Mouse (Mus musculus): Measurements from ENCODE around the gene Lpar3. TPM values are rescaled to one million over a fixed set of nuclear protein-coding genes. Genes with fewer than 3 reads are reported as not detected.
"Not testable (repeated sequence)": the region's sequence is repeated elsewhere in the genome, so short reads cannot be mapped to it uniquely, and the experiment has no call there.

Gene Lpar3
- polyA plus RNA-seq, 1 experiment: not detected

DNA sequence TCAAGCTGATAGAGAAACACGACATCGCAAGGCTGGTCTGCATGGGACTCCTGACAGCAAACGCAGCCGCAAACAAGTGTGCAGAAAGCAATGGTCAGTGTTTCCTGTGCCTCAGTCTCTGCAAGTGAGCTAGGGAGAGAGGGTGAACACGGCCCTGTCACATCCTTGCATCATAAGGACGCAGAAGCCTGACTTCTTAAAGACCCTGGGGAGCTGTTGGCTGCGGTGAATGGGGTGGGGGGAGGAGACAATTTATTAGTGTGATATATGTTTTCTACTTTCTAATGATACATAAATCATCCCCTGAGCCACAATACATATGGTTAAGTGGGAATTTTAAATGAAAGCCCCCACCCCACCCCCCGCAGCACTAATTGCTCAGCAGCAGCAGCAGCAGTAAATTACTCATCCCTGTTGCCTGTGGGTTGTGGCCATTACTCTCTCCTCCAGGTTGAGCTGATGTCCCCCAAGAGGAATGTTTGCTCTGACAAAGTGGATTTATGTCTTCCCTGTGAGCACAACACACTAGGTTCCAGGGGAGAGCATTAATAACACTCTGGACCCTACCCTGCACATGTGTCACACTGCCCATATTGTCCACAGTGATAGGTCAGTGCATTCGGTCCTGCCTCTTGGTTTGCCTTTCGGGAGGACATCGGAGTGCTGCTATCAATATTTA lies 21.8 kb upstream of the Lpar3 start:
- no peak overlapping the region for H3K27ac ChIP-seq (ENCODE audit: control insufficient read depth, insufficient read depth, low read depth, low read length, poor library complexity)
- WGBS: 86% methylated on average over 11 of the region's 11 CpGs
- no peak overlapping the region for H3K4me3 ChIP-seq (replicated peaks; ENCODE audit: control insufficient read depth, low read depth, low read length)
- H3K4me1 ChIP-seq (ENCODE audit: control insufficient read depth, insufficient read depth, low read length): no peaks in the 10 kb centered on the region
- TF ChIP-seq CTCF (IDR thresholded peaks at IDR 0.05; ENCODE audit: control insufficient read depth, insufficient read depth, low read length) (no peak), POLR2A (IDR thresholded peaks at IDR 0.05; ENCODE audit: borderline replicate concordance, control insufficient read depth, low read depth, low read length) (no peak)

DNA sequence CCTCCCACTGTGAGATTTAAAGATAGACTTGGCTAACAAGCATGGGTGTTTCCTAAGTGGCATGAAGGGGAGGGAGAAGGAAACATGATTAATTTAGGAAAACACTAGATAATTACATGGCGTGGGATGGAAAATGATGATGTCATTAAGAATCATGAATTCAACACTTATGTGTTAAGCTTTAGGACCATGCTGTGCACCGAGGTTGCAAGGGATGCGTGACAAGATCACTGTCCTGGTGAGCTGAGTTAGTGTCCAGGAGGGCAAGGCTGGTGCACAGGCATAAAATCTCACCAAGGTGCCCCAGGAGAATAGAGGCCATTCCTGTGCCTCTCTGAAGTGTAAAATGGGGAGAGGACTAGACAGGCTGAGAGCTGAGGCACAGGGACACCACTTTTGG lies 21.3 kb upstream of the Lpar3 start:
- Histone ChIP-seq H3K4me1 (ENCODE audit: control insufficient read depth, insufficient read depth, low read length) (no peaks in the 10 kb centered on the region), H3K4me3 (replicated peaks; ENCODE audit: control insufficient read depth, low read depth, low read length) (no peak overlapping the region), H3K27ac (ENCODE audit: control insufficient read depth, insufficient read depth, low read depth, low read length, poor library complexity) (no peak overlapping the region)
- WGBS: 74% methylated on average over 3 of the region's 3 CpGs
- no peak for TF ChIP-seq POLR2A (IDR thresholded peaks at IDR 0.05; ENCODE audit: borderline replicate concordance, control insufficient read depth, low read depth, low read length)
- no peak for TF ChIP-seq CTCF (IDR thresholded peaks at IDR 0.05; ENCODE audit: control insufficient read depth, insufficient read depth, low read length)

DNA sequence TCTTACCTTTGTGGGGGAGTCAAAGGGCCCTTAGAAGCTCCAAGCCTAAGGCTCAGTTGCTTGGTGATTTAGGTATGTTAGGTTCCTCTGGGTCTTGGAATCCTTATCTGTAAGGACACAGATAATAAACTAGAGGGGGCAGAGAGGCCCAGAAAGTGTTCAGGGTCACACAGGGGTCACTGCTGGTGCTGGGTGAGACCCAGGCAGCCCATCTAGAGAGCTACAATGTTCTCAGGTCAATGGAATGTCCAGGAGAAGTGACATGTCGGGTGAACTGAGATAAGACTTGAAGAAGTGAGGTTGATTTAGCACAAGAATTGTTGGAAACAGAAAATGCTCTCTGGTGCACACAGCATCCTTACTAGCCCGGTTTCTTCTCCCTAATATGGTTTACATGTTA lies 16.4 kb upstream of the Lpar3 start:
- WGBS: 52% methylated on average over 2 of the region's 2 CpGs
- no peak overlapping the region for H3K4me3 ChIP-seq (replicated peaks; ENCODE audit: control insufficient read depth, low read depth, low read length)
- no peaks in the 10 kb centered on the region for H3K4me1 ChIP-seq (ENCODE audit: control insufficient read depth, insufficient read depth, low read length)
- TF ChIP-seq POLR2A (IDR thresholded peaks at IDR 0.05; ENCODE audit: borderline replicate concordance, control insufficient read depth, low read depth, low read length) (no peak), CTCF (IDR thresholded peaks at IDR 0.05; ENCODE audit: control insufficient read depth, insufficient read depth, low read length) (no peak)
- no peak overlapping the region for H3K27ac ChIP-seq (ENCODE audit: control insufficient read depth, insufficient read depth, low read depth, low read length, poor library complexity)

DNA sequence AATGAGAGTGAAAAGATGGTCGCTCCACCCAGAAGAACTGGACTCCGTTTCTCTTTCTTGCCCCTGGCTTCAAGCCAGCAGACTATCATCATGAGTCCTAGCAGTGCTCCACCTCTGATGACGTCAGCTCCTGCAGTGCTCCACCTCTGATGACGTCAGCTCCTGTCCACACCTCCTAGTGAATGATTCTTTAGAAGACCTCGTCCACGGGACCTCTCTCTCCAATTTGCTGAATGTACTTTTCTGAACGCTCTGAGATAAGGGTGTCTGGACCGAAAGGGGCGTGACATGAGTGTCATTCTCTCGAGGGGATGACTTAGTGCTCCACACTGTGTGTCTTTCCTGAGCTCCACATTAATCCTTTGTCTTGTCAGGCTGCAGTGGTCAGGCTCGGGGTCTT lies 15.5 kb upstream of the Lpar3 start:
- Histone ChIP-seq H3K27ac (ENCODE audit: control insufficient read depth, insufficient read depth, low read depth, low read length, poor library complexity) (no peak overlapping the region), H3K4me3 (replicated peaks; ENCODE audit: control insufficient read depth, low read depth, low read length) (no peak overlapping the region), H3K4me1 (ENCODE audit: control insufficient read depth, insufficient read depth, low read length) (no peaks in the 10 kb centered on the region)
- TF ChIP-seq CTCF (IDR thresholded peaks at IDR 0.05; ENCODE audit: control insufficient read depth, insufficient read depth, low read length): no peak
- no peak for TF ChIP-seq POLR2A (IDR thresholded peaks at IDR 0.05; ENCODE audit: borderline replicate concordance, control insufficient read depth, low read depth, low read length)
- WGBS: 66% methylated on average over 11 of the region's 11 CpGs

DNA sequence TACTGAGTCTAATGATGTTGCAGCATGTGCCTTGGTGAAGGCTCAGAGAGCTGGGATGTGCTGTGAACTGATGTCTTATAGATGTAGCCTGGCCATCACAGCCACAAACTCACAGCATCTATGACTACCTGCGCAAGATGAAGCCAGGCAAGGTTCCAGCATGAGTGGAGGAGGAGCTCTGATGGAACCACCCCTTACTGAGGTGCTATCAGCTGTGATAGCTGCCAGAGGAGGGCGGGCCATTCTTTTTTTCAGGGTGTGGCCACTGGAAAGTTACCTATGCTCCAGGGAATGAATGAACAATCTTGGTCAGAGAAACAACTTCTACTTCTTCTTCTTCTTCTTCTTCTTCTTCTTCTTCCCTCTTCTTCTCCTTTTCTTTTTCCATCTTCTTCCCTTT lies 14.1 kb upstream of the Lpar3 start:
- Histone ChIP-seq H3K4me3 (replicated peaks; ENCODE audit: control insufficient read depth, low read depth, low read length) (no peak overlapping the region), H3K27ac (ENCODE audit: control insufficient read depth, insufficient read depth, low read depth, low read length, poor library complexity) (no peak overlapping the region), H3K4me1 (ENCODE audit: control insufficient read depth, insufficient read depth, low read length) (no peaks in the 10 kb centered on the region)
- no peak for TF ChIP-seq POLR2A (IDR thresholded peaks at IDR 0.05; ENCODE audit: borderline replicate concordance, control insufficient read depth, low read depth, low read length)
- TF ChIP-seq CTCF (IDR thresholded peaks at IDR 0.05; ENCODE audit: control insufficient read depth, insufficient read depth, low read length): no peak
- 77% methylated on average over 2 of the region's 2 CpGs for WGBS

DNA sequence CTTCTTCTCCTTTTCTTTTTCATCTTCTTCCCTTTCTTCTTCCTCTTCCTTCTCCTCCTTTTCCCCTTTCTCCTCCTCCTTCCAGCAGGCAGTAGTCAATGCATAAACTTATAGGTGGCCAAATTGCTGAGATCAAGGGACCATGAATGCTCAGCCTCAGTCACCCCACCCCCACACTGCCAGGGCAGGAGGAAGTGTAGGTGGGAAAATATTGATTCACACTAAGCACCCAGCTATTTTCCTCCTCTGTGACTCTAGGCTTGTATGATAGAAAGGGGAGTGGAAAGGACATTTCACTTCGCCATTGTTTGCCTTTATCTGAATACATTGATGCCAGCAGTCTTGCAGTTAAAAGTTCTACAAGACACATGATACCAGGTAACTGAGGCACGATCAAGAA lies 13.3 kb upstream of the Lpar3 start:
- 61% methylated on average over 2 of the region's 2 CpGs for WGBS
- Histone ChIP-seq H3K27ac (ENCODE audit: control insufficient read depth, insufficient read depth, low read depth, low read length, poor library complexity) (no peak overlapping the region), H3K4me3 (replicated peaks; ENCODE audit: control insufficient read depth, low read depth, low read length) (no peak overlapping the region), H3K4me1 (ENCODE audit: control insufficient read depth, insufficient read depth, low read length) (no peaks in the 10 kb centered on the region)
- TF ChIP-seq POLR2A (IDR thresholded peaks at IDR 0.05; ENCODE audit: borderline replicate concordance, control insufficient read depth, low read depth, low read length) (no peak), CTCF (IDR thresholded peaks at IDR 0.05; ENCODE audit: control insufficient read depth, insufficient read depth, low read length) (no peak)

DNA sequence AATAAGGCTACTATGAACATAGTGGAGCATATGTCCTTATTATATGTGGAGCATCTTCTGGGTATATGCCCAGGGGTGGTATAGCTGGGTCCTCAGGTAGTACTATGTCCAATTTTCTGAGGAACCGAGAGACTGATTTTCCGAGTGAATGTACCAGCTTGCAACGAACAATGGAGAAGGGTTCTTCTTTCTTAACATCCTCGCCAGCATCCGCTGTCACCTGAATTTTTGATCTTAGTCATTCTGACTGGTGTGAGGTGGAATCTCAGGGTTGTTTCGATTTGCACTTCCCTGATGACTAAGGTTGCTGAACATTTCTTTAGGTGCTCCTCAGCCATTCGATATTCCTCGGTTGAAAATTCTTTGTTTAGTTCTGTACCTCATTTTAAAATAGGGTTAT lies 11.0 kb upstream of the Lpar3 start:
- 83% methylated on average over 8 of the region's 8 CpGs for WGBS
- not testable (repeated sequence) for H3K4me3 ChIP-seq (replicated peaks; ENCODE audit: control insufficient read depth, low read depth, low read length); H3K4me1 ChIP-seq (ENCODE audit: control insufficient read depth, insufficient read depth, low read length); H3K27ac ChIP-seq (ENCODE audit: control insufficient read depth, insufficient read depth, low read depth, low read length, poor library complexity)

DNA sequence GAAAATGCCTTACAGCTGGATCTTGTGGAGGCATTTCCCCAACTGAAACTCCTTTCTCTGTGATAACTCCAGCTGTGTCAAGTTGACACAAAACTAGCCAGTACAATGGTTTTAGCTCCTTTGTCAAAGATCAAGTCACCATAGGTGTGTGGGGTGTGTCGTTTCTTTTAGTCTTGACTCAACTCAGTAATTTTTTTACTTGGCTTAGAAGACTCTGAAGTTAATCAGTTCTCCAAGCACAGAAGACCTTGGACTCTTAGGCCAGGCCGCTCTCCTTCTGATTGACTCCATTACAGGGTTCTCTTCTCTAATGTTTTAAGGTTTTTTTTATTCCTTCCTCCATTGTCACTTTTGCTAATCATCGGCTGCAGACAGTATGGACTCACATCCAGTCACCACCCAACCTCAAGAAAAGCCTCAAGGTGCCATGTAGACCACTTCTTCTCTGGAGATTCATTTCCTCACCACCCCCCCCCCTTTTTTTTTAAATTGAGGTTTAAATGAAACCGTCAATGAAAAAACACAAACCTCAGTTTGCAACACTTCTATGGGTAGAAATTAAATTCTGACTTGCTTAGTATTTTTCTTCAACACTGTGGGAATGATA lies 9.5 kb upstream of the Lpar3 start:
- H3K4me3 ChIP-seq (replicated peaks; ENCODE audit: control insufficient read depth, low read depth, low read length): no peak overlapping the region
- 62% methylated on average over 4 of the region's 4 CpGs for WGBS
- no peak for TF ChIP-seq POLR2A (IDR thresholded peaks at IDR 0.05; ENCODE audit: borderline replicate concordance, control insufficient read depth, low read depth, low read length)
- TF ChIP-seq CTCF (IDR thresholded peaks at IDR 0.05; ENCODE audit: control insufficient read depth, insufficient read depth, low read length): no peak
- H3K27ac ChIP-seq (ENCODE audit: control insufficient read depth, insufficient read depth, low read depth, low read length, poor library complexity): no peak overlapping the region
- H3K4me1 ChIP-seq (ENCODE audit: control insufficient read depth, insufficient read depth, low read length): peaks cover 4% of the 10 kb centered on the region

DNA sequence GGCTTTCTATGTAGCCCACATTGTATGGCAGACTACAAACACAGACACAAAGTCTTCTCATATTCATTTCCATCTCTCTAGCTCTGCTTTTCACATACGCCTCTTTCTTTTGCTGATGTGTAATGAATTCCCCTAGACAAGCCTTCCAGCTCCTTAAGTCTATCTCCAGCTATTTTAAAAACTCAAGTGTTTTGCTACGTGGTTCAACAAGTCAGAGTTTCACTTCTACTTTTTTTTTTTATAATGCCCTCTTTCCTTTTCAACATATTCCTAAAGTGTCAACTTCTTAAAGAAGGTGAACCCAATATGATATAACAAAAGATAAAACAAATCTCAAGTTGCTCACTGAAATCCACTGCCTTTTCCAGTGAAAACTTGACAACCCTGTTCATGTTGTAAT lies 8.8 kb upstream of the Lpar3 start:
- WGBS: 35% methylated on average over 2 of the region's 2 CpGs
- Histone ChIP-seq H3K27ac (ENCODE audit: control insufficient read depth, insufficient read depth, low read depth, low read length, poor library complexity) (no peak overlapping the region), H3K4me3 (replicated peaks; ENCODE audit: control insufficient read depth, low read depth, low read length) (no peak overlapping the region), H3K4me1 (ENCODE audit: control insufficient read depth, insufficient read depth, low read length) (peaks cover 4% of the 10 kb centered on the region)
- TF ChIP-seq POLR2A (IDR thresholded peaks at IDR 0.05; ENCODE audit: borderline replicate concordance, control insufficient read depth, low read depth, low read length) (no peak), CTCF (IDR thresholded peaks at IDR 0.05; ENCODE audit: control insufficient read depth, insufficient read depth, low read length) (no peak)
